ENCODE assay signal across 10 mouse cellular contexts in genomic region chr6:84320586-84320985, GRCm38 (mm10).
DNase-seq lines count a peak whose midpoint lies in the region; ATAC-seq and TF ChIP-seq lines count a peak whose summit lies in the region.
"Had no signal": no experiment of that assay in that cellular context is flagged by ENCODE, and none has a peak within 500 bp of the region (broad histone marks: within the 10 kb centered on the region; RNA-seq: fewer than 3 reads in every experiment).

No protein-coding gene starts in this region.

- intact Hi-C loops in gastrocnemius, adult 2 months (cut with DNase I) = loop anchor here (2.0 to 5.0 kb wide), 3 partner anchors 87 to 592 kb away; no protein-coding TSS in a partner anchor

- peak; percentile 34 for DNase-seq in gastrocnemius, adult 2 months
- no peak for DNase-seq in gastrocnemius, postnatal 25 days
- DNase-seq in ovary, postnatal 36 days (ENCODE audit: low spot score) = peak; percentile 35
- no peak for DNase-seq in ovary, adult 18-20 months (ENCODE audit: low spot score)
- no peak for DNase-seq in thymus, adult 18-20 months
- DNase-seq in urinary bladder, postnatal 25 days (ENCODE audit: low spot score) = no peak

- H3K4me2 ChIP-seq in embryonic facial prominence, embryonic 15.5 days (replicated peaks) = no peak overlapping the region
- H3K4me2 ChIP-seq: lung, embryonic 15.5 days had no signal

- peaks cover 27% of the 10 kb centered on the region for H3K4me1 ChIP-seq in embryonic facial prominence, embryonic 15.5 days
- H3K4me1 ChIP-seq in testis, adult 2 months (ENCODE audit: control insufficient read depth, insufficient read depth, low read length) = no peaks in the 10 kb centered on the region
- H3K4me1 ChIP-seq: lung, embryonic 15.5 days had no signal

- no peak for TF ChIP-seq POLR2A in testis, adult 2 months (IDR thresholded peaks at IDR 0.05; ENCODE audit: control insufficient read depth, low read depth, low read length)

- peak; percentile 55 for TF ChIP-seq CTCF in gastrocnemius, adult 2 months (IDR thresholded peaks at IDR 0.05)
- TF ChIP-seq CTCF in testis, adult 2 months (IDR thresholded peaks at IDR 0.05; ENCODE audit: control insufficient read depth, insufficient read depth, insufficient replicate concordance, low read depth, low read length) = peak; percentile 29; the same call in 1 of the 2 replicates

- 44% methylated on average over 1 of the region's 1 CpGs for WGBS in embryonic facial prominence, embryonic 15.5 days

- H3K27ac ChIP-seq in gastrocnemius, adult 2 months = no peak overlapping the region
- H3K27ac ChIP-seq in embryonic facial prominence, embryonic 15.5 days (replicated peaks) = peak overlapping the region; percentile 69
- H3K27ac ChIP-seq in testis, adult 2 months (ENCODE audit: control insufficient read depth, insufficient read depth, low read depth, low read length) = no peak overlapping the region
- H3K27ac ChIP-seq: lung, embryonic 15.5 days had no signal

- no peak overlapping the region for H3K4me3 ChIP-seq in gastrocnemius, adult 2 months
- H3K4me3 ChIP-seq in embryonic facial prominence, embryonic 15.5 days (replicated peaks) = no peak overlapping the region
- H3K4me3 ChIP-seq in testis, adult 2 months (ENCODE audit: control insufficient read depth, low read depth, low read length) = no peak overlapping the region
- H3K4me3 ChIP-seq: erythroblast, embryonic 14.5 days; lung, embryonic 15.5 days had no signal

- H3K9me3 ChIP-seq in embryonic facial prominence, embryonic 15.5 days (replicated peaks) = no peaks in the 10 kb centered on the region
- H3K9me3 ChIP-seq: lung, embryonic 15.5 days had no signal

- no peak overlapping the region for H3K9ac ChIP-seq in embryonic facial prominence, embryonic 15.5 days
- H3K9ac ChIP-seq: lung, embryonic 15.5 days had no signal

- H3K36me3 ChIP-seq in embryonic facial prominence, embryonic 15.5 days = no peaks in the 10 kb centered on the region
- no peaks in the 10 kb centered on the region for H3K36me3 ChIP-seq in testis, adult 2 months (ENCODE audit: control insufficient read depth, insufficient read depth, low read length)
- H3K36me3 ChIP-seq: lung, embryonic 15.5 days had no signal

- ATAC-seq in embryonic facial prominence, embryonic 15.5 days (ENCODE audit: insufficient number of reproducible peaks, low FRiP score, low TSS enrichment, low read depth) = no peak

- no peaks in the 10 kb centered on the region for H3K27me3 ChIP-seq in embryonic facial prominence, embryonic 15.5 days
- no peaks in the 10 kb centered on the region for H3K27me3 ChIP-seq in testis, adult 2 months (ENCODE audit: control insufficient read depth, insufficient read depth, low read length)

Comparison
In these comparisons a context has a peak if more than half of its experiments do, and no peak if none do; other contexts are left out.
1. DNase-seq: peak in gastrocnemius, adult 2 months (single experiment) and ovary, postnatal 36 days (single experiment); none in gastrocnemius, postnatal 25 days (single experiment), ovary, adult 18-20 months (single experiment), thymus, adult 18-20 months (0 of 2) and urinary bladder, postnatal 25 days (single experiment).